Mouse (Mus musculus) megakaryocyte, embryonic 14.5 days (primary cell): ENCODE results near the gene Atpaf2.

Source experiments
- FLI1 ChIP-seq: IDR thresholded peaks from 2 replicates; pipeline ENCODE4 v1.6.1; 2012; ENCODE audit warnings: low read length, inconsistent platforms, mixed read lengths
- GATA1 ChIP-seq: IDR thresholded peaks from 3 replicates; pipeline ENCODE4 v1.6.1; 2012; ENCODE audit warnings: mixed read lengths, low read length, inconsistent platforms, borderline replicate concordance

DNA sequence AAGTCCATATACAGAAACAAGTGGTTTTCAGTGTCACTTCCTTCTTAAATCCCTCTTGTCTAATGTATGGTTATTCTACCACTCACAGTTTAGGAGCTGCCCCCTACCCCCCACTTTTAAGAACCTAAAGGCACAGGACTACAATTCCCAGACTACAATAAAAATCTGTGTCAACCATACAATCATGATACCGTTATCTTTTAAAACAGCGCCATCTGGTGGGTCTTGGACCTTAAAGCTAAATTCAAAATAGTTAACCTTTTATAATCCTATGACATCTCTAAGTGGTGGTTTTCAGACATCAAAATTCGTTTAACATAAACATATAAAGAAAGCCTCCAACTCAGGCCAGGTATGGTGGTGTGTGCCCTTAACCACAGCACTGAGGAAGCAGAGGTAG lies 6.1 kb downstream of the Atpaf2 start:
- no peak for TF ChIP-seq GATA1
- TF ChIP-seq FLI1, result no peak
